Mouse (Mus musculus): Measurements from ENCODE around the gene Nkx3-2. TPM values are rescaled to one million over a fixed set of nuclear protein-coding genes. Genes with fewer than 3 reads are reported as not detected.

Nkx3-2 gene
- not detected in 2 replicates for polyA plus RNA-seq (2014; fragmentation: Nextera tagmentation; extraction: Ambion mirVana)

GRCm38 (mm10) chr5:41763731-41764721, at the start of gene Nkx3-2:
Nkx3-2 (minus strand) TSS chr5:41764501.
- Histone ChIP-seq H3K4me1 (replicated peaks; ENCODE audit: control insufficient read depth, insufficient read depth, low read length) (peaks cover 18% of the 10 kb centered on the region), H3K27me3 (ENCODE audit: control insufficient read depth, insufficient read depth, low read length) (peaks cover 90% of the 10 kb centered on the region), H3K4me2 (replicated peaks) (peak within 1 kb of the TSS; percentile 57), H3K27ac (no peak within 1 kb of the TSS), H3K9me3 (ENCODE audit: control insufficient read depth, low read length) (no peaks in the 10 kb centered on the region), H3K36me3 (replicated peaks; ENCODE audit: control insufficient read depth, insufficient read depth) (no peaks in the 10 kb centered on the region), H3K9ac (0 out of 2 replicates have a peak within 1 kb of the TSS, but pooled peaks have one; percentile 10), H3K4me3 (replicated peaks; ENCODE audit: low read length) (peak within 1 kb of the TSS; percentile 26)
- under 1% methylated on average over 73 of the region's 79 CpGs for WGBS
- ATAC-seq (ENCODE audit: low FRiP score) (peak; percentile 25), DNase-seq (ENCODE audit: low spot score) (no peak)

- Histone ChIP-seq H3K9ac (no peak overlapping the region), H3K4me2 (replicated peaks) (no peak overlapping the region), H3K9me3 (ENCODE audit: control insufficient read depth, low read length) (no peaks in the 10 kb centered on the region), H3K4me1 (replicated peaks; ENCODE audit: control insufficient read depth, insufficient read depth, low read length) (no peaks in the 10 kb centered on the region), H3K4me3 (replicated peaks; ENCODE audit: low read length) (no peak overlapping the region), H3K27me3 (ENCODE audit: control insufficient read depth, insufficient read depth, low read length) (no peaks in the 10 kb centered on the region), H3K36me3 (replicated peaks; ENCODE audit: control insufficient read depth, insufficient read depth) (peaks cover 96% of the 10 kb centered on the region), H3K27ac (no peak overlapping the region)
- DNase-seq (ENCODE audit: low spot score) (no peak), ATAC-seq (ENCODE audit: low FRiP score) (no peak)
- 93% methylated on average over 6 of the region's 6 CpGs for WGBS
These were observed 48.2 kb upstream of the Nkx3-2 start for GRCm38 (mm10) chr5:41812516-41812915.

GRCm38 (mm10) chr5:41811279-41811678, 47.0 kb upstream of the Nkx3-2 start:
- H3K4me3 ChIP-seq (replicated peaks; ENCODE audit: low read length) = no peak overlapping the region
- H3K9me3 ChIP-seq (ENCODE audit: control insufficient read depth, low read length) = no peaks in the 10 kb centered on the region
- DNase-seq (ENCODE audit: low spot score) = no peak
- peaks cover 94% of the 10 kb centered on the region for H3K36me3 ChIP-seq (replicated peaks; ENCODE audit: control insufficient read depth, insufficient read depth)
- 92% methylated on average over 3 of the region's 3 CpGs for WGBS
- no peak overlapping the region for H3K4me2 ChIP-seq (replicated peaks)
- H3K27ac ChIP-seq = no peak overlapping the region
- H3K9ac ChIP-seq = no peak overlapping the region
- H3K4me1 ChIP-seq (replicated peaks; ENCODE audit: control insufficient read depth, insufficient read depth, low read length) = no peaks in the 10 kb centered on the region
- no peaks in the 10 kb centered on the region for H3K27me3 ChIP-seq (ENCODE audit: control insufficient read depth, insufficient read depth, low read length)
- ATAC-seq (ENCODE audit: low FRiP score) = no peak

- no peak overlapping the region for H3K4me3 ChIP-seq (replicated peaks; ENCODE audit: low read length)
- no peak overlapping the region for H3K27ac ChIP-seq
- DNase-seq (ENCODE audit: low spot score) (no peak), ATAC-seq (ENCODE audit: low FRiP score) (no peak)
- no peak overlapping the region for H3K9ac ChIP-seq
- H3K4me1 ChIP-seq (replicated peaks; ENCODE audit: control insufficient read depth, insufficient read depth, low read length) = no peaks in the 10 kb centered on the region
- no peak overlapping the region for H3K4me2 ChIP-seq (replicated peaks)
- peaks cover 87% of the 10 kb centered on the region for H3K36me3 ChIP-seq (replicated peaks; ENCODE audit: control insufficient read depth, insufficient read depth)
- no peaks in the 10 kb centered on the region for H3K9me3 ChIP-seq (ENCODE audit: control insufficient read depth, low read length)
- H3K27me3 ChIP-seq (ENCODE audit: control insufficient read depth, insufficient read depth, low read length) = no peaks in the 10 kb centered on the region
- WGBS = 90% methylated on average over 2 of the region's 2 CpGs
These were observed 43.1 kb upstream of the Nkx3-2 start for GRCm38 (mm10) chr5:41807383-41807782.

GRCm38 (mm10) chr5:41806176-41806575, 41.9 kb upstream of the Nkx3-2 start:
- H3K4me1 ChIP-seq (replicated peaks; ENCODE audit: control insufficient read depth, insufficient read depth, low read length) = no peaks in the 10 kb centered on the region
- DNase-seq (ENCODE audit: low spot score) = no peak
- no peak overlapping the region for H3K9ac ChIP-seq
- no peaks in the 10 kb centered on the region for H3K27me3 ChIP-seq (ENCODE audit: control insufficient read depth, insufficient read depth, low read length)
- H3K4me2 ChIP-seq (replicated peaks) = no peak overlapping the region
- peaks cover 75% of the 10 kb centered on the region for H3K36me3 ChIP-seq (replicated peaks; ENCODE audit: control insufficient read depth, insufficient read depth)
- ATAC-seq (ENCODE audit: low FRiP score) = no peak
- 94% methylated on average over 5 of the region's 5 CpGs for WGBS
- no peaks in the 10 kb centered on the region for H3K9me3 ChIP-seq (ENCODE audit: control insufficient read depth, low read length)
- H3K27ac ChIP-seq = no peak overlapping the region
- no peak overlapping the region for H3K4me3 ChIP-seq (replicated peaks; ENCODE audit: low read length)

- WGBS = 93% methylated on average over 2 of the region's 2 CpGs
- no peaks in the 10 kb centered on the region for H3K9me3 ChIP-seq (ENCODE audit: control insufficient read depth, low read length)
- H3K4me1 ChIP-seq (replicated peaks; ENCODE audit: control insufficient read depth, insufficient read depth, low read length) = no peaks in the 10 kb centered on the region
- no peak overlapping the region for H3K4me3 ChIP-seq (replicated peaks; ENCODE audit: low read length)
- H3K9ac ChIP-seq = no peak overlapping the region
- ATAC-seq (ENCODE audit: low FRiP score) (no peak), DNase-seq (ENCODE audit: low spot score) (no peak)
- H3K27me3 ChIP-seq (ENCODE audit: control insufficient read depth, insufficient read depth, low read length) = no peaks in the 10 kb centered on the region
- no peak overlapping the region for H3K27ac ChIP-seq
- H3K36me3 ChIP-seq (replicated peaks; ENCODE audit: control insufficient read depth, insufficient read depth) = peaks cover 76% of the 10 kb centered on the region
- no peak overlapping the region for H3K4me2 ChIP-seq (replicated peaks)
These were observed 40.8 kb upstream of the Nkx3-2 start for GRCm38 (mm10) chr5:41805085-41805484.

GRCm38 (mm10) chr5:41804643-41805042, 40.3 kb upstream of the Nkx3-2 start:
- no peak for ATAC-seq (ENCODE audit: low FRiP score)
- 98% methylated on average over 2 of the region's 2 CpGs for WGBS
- Histone ChIP-seq H3K4me1 (replicated peaks; ENCODE audit: control insufficient read depth, insufficient read depth, low read length) (no peaks in the 10 kb centered on the region), H3K27ac (no peak overlapping the region), H3K9me3 (ENCODE audit: control insufficient read depth, low read length) (no peaks in the 10 kb centered on the region), H3K36me3 (replicated peaks; ENCODE audit: control insufficient read depth, insufficient read depth) (peaks cover 76% of the 10 kb centered on the region), H3K4me2 (replicated peaks) (no peak overlapping the region), H3K9ac (no peak overlapping the region), H3K27me3 (ENCODE audit: control insufficient read depth, insufficient read depth, low read length) (no peaks in the 10 kb centered on the region), H3K4me3 (replicated peaks; ENCODE audit: low read length) (no peak overlapping the region)
- no peak for DNase-seq (ENCODE audit: low spot score)

GRCm38 (mm10) chr5:41801622-41802021, 37.3 kb upstream of the Nkx3-2 start:
- Histone ChIP-seq H3K4me3 (replicated peaks; ENCODE audit: low read length) (no peak overlapping the region), H3K9me3 (ENCODE audit: control insufficient read depth, low read length) (no peaks in the 10 kb centered on the region), H3K4me2 (replicated peaks) (no peak overlapping the region), H3K9ac (no peak overlapping the region), H3K4me1 (replicated peaks; ENCODE audit: control insufficient read depth, insufficient read depth, low read length) (no peaks in the 10 kb centered on the region), H3K27ac (no peak overlapping the region), H3K27me3 (ENCODE audit: control insufficient read depth, insufficient read depth, low read length) (no peaks in the 10 kb centered on the region), H3K36me3 (replicated peaks; ENCODE audit: control insufficient read depth, insufficient read depth) (peaks cover 71% of the 10 kb centered on the region)
- 94% methylated on average over 2 of the region's 2 CpGs for WGBS
- no peak for DNase-seq (ENCODE audit: low spot score)
- ATAC-seq (ENCODE audit: low FRiP score) = no peak

GRCm38 (mm10) chr5:41794434-41794833, 30.1 kb upstream of the Nkx3-2 start:
- H3K4me3 ChIP-seq (replicated peaks; ENCODE audit: low read length) = no peak overlapping the region
- H3K27ac ChIP-seq = no peak overlapping the region
- H3K4me1 ChIP-seq (replicated peaks; ENCODE audit: control insufficient read depth, insufficient read depth, low read length) = no peaks in the 10 kb centered on the region
- no peaks in the 10 kb centered on the region for H3K9me3 ChIP-seq (ENCODE audit: control insufficient read depth, low read length)
- ATAC-seq (ENCODE audit: low FRiP score) (no peak), DNase-seq (ENCODE audit: low spot score) (no peak)
- no peak overlapping the region for H3K4me2 ChIP-seq (replicated peaks)
- H3K36me3 ChIP-seq (replicated peaks; ENCODE audit: control insufficient read depth, insufficient read depth) = peaks cover 84% of the 10 kb centered on the region
- H3K27me3 ChIP-seq (ENCODE audit: control insufficient read depth, insufficient read depth, low read length) = no peaks in the 10 kb centered on the region
- no peak overlapping the region for H3K9ac ChIP-seq

Measured in hindbrain, embryonic 14.5 days (tissue).